Mouse (Mus musculus) cortical plate, adult 2 months (tissue): ENCODE results near the gene AI854703. TPM values are rescaled to one million over a fixed set of nuclear protein-coding genes. Genes with fewer than 3 reads are reported as not detected.

Experiments used
- H3K27ac ChIP-seq: fragments of 200-500 bp; 2 replicates; pipeline ENCODE4 v1.5.1; 2012; ENCODE audit warnings: low read length, control low read depth, inconsistent platforms; ENCODE audit not compliant: insufficient read depth
- H3K4me1 ChIP-seq: fragments of 200-500 bp; 2 replicates; pipeline ENCODE4 v1.6.1; 2011; ENCODE audit warnings: low read length; ENCODE audit not compliant: control insufficient read depth, insufficient read depth
- H3K4me3 ChIP-seq: fragments of 200-500 bp; 2 replicates; pipeline ENCODE4 v1.5.1; 2011; ENCODE audit warnings: mild to moderate bottlenecking, low read length, control low read depth; ENCODE audit not compliant: insufficient read depth
- CTCF ChIP-seq: fragments of 200-500 bp; IDR thresholded peaks from 2 replicates; pipeline ENCODE4 v1.5.1; 2011; ENCODE audit warnings: mild to moderate bottlenecking, control low read depth, low read length; ENCODE audit not compliant: insufficient read depth; ENCODE audit errors: extremely low read depth
- POLR2A ChIP-seq: fragments of 200-500 bp; IDR thresholded peaks from 2 replicates; pipeline ENCODE4 v1.6.1; 2011; ENCODE audit warnings: mild to moderate bottlenecking, low read length, control low read depth; ENCODE audit not compliant: insufficient read depth; ENCODE audit errors: extremely low read depth
- polyA plus RNA-seq: library from polyadenylated mRNA; depleted of rRNA; stranded (reverse); fragments of >200 nt; gene quantifications from 2 replicates; pipeline ENCODE4 v1.2.3, GENCODE M21; 2012; rRNA removed

AI854703 gene
- polyA plus RNA-seq, 1 experiment, result 28.4 TPM

- Histone ChIP-seq H3K4me3 (no peak overlapping the region), H3K4me1 (peaks cover 1% of the 10 kb centered on the region; the same call in 1 of the 2 replicates), H3K27ac (no peak overlapping the region; the same call in 1 of the 2 replicates)
- TF ChIP-seq CTCF (no peak), POLR2A (no peak)
These were observed 55.0 kb downstream of the AI854703 start for GRCm38 (mm10) chr6:48681472-48682090.

DNA sequence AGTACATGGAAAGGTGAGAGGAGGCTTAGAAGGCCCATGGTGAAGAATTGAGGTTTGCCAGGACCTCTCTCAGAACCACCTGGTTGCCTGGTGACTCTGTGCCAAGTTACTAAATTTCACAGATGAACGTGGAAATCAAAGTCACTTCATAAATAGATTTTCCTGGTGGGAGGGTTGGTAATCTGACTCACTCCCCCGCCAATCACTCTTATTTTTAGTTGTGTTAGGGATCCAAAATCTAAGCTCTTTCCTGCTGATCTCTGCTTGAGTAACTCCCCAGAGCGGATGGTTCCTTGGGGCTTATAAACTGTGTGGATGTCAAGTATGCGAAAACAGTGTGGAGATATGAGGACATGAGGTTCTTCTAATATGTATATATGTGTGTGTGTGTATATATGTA is 55.7 kb downstream of the AI854703 start:
- TF ChIP-seq CTCF (no peak), POLR2A (no peak)
- Histone ChIP-seq H3K4me3 (no peak overlapping the region), H3K27ac (no peak overlapping the region), H3K4me1 (peaks cover 1% of the 10 kb centered on the region; the same call in 1 of the 2 replicates)

Other genes starting within 250 kb of the AI854703 start
- 44.5 and 44.9 TPM in 2 replicates for gene Krba1, start 231.2 kb upstream of the AI854703 start, polyA plus RNA-seq
- 25.4 and 26.9 TPM in 2 replicates for gene Zfp467, start 180.9 kb upstream of the AI854703 start, polyA plus RNA-seq
- gene Sspo, start 178.5 kb upstream of the AI854703 start, polyA plus RNA-seq, result 3.2 and 4.1 TPM in 2 replicates
- 508 and 534 TPM in 2 replicates for gene Atp6v0e2, start 89.1 kb upstream of the AI854703 start, polyA plus RNA-seq
- 22.7 and 25.2 TPM in 2 replicates for gene Lrrc61, start 72.0 kb upstream of the AI854703 start, polyA plus RNA-seq
- 17.2 and 23.2 TPM in 2 replicates for gene Rarres2, start 54.0 kb upstream of the AI854703 start, polyA plus RNA-seq
- 1.1 TPM in 1 of 2 replicates, not detected in the other for gene Gm45021, start 37.2 kb upstream of the AI854703 start, polyA plus RNA-seq
- 81.8 and 96.1 TPM in 2 replicates for gene Repin1, start 32.9 kb upstream of the AI854703 start, polyA plus RNA-seq
- 0.56 TPM in 1 of 2 replicates, not detected in the other for gene Gm44965, start 32.8 kb upstream of the AI854703 start, polyA plus RNA-seq
- gene Zfp775, start 24.7 kb upstream of the AI854703 start, polyA plus RNA-seq, result 6.8 and 6.9 TPM in 2 replicates
- gene Gimap8, start 20.5 kb downstream of the AI854703 start, polyA plus RNA-seq, result 1.2 and 1.9 TPM in 2 replicates
- gene Gimap9, start 49.4 kb downstream of the AI854703 start, polyA plus RNA-seq, result 0.65 and 0.66 TPM in 2 replicates
- 0.31 and 0.51 TPM in 2 replicates for gene Gimap4, start 57.8 kb downstream of the AI854703 start, polyA plus RNA-seq
- gene Gimap6, start 81.5 kb downstream of the AI854703 start, polyA plus RNA-seq, result 3.6 and 5.1 TPM in 2 replicates
- 1.0 TPM in 2 replicates for gene Gm28053, start 91.8 kb downstream of the AI854703 start, polyA plus RNA-seq
- not detected in 2 replicates for gene Gimap7, start 91.9 kb downstream of the AI854703 start, polyA plus RNA-seq
- 1.5 and 1.7 TPM in 2 replicates for gene Gimap1, start 112.3 kb downstream of the AI854703 start, polyA plus RNA-seq
- gene Gimap5, start 119.4 kb downstream of the AI854703 start, polyA plus RNA-seq, result 0.75 and 0.78 TPM in 2 replicates
- gene Gimap3, start 144.1 kb downstream of the AI854703 start, polyA plus RNA-seq, result 0.15 and 0.38 TPM in 2 replicates
- 25.6 and 25.8 TPM in 2 replicates for gene Tmem176a, start 214.2 kb downstream of the AI854703 start, polyA plus RNA-seq
- gene Tmem176b, start 214.7 kb downstream of the AI854703 start, polyA plus RNA-seq, result 75.5 and 76.3 TPM in 2 replicates
- gene Aoc1, start 246.1 kb downstream of the AI854703 start, polyA plus RNA-seq, result 0.04 TPM in 1 of 2 replicates, not detected in the other